Mouse (Mus musculus) brown adipose tissue, adult 24 weeks (tissue): Measurements from ENCODE around the gene Pibf1. TPM values are rescaled to one million over a fixed set of nuclear protein-coding genes. Genes with fewer than 3 reads are reported as not detected.

Source experiments
- polyA plus RNA-seq: library from polyadenylated mRNA; stranded (reverse); fragments of >200 nt; gene quantifications from 2 replicates; pipeline ENCODE4 v1.2.4, GENCODE M21; 2012; ENCODE audit not compliant: missing spikeins, insufficient read depth, insufficient read length

Gene Pibf1
- polyA plus RNA-seq, 1 experiment = 5.1 TPM

Other genes with a start within 250 kb of the Pibf1 start
- 10.5 and 13.7 TPM in 2 replicates for gene Rpl36a-ps1, start 105.1 kb upstream of the Pibf1 start, polyA plus RNA-seq
- gene Mzt1, start 53.3 kb upstream of the Pibf1 start, polyA plus RNA-seq = 25.5 and 46.7 TPM in 2 replicates
- 2.2 TPM in 1 of 2 replicates, not detected in the other for gene Bora, start 53.2 kb upstream of the Pibf1 start, polyA plus RNA-seq
- gene Dis3, start 346 bp downstream of the Pibf1 start, polyA plus RNA-seq = 9.9 and 15.0 TPM in 2 replicates
- 0.46 TPM in 1 of 2 replicates, not detected in the other for gene Klf5, start 199.3 kb downstream of the Pibf1 start, polyA plus RNA-seq